Mouse (Mus musculus) embryonic stem cell, embryonic (primary cell): ENCODE results near the gene Slc44a5.

Source experiments
- CTCF ChIA-PET, 4 experiments: fragments of 300-600 bp in 2 of 4; fragments of 350-600 bp in 2 of 4; sonication (Branson Sonifier 250); formaldehyde crosslinking; loops; one replicate each; lab custom pipeline; 2022; ENCODE audit warnings: inconsistent platforms in 2 of 4; lab: Charles Lee
- POLR2A ChIA-PET, 4 experiments: fragments of 300-600 bp in 2 of 4; fragments of 350-600 bp in 2 of 4; sonication (Branson Sonifier 250); formaldehyde crosslinking; loops; one replicate each; lab custom pipeline; 2022; ENCODE audit warnings: antibody characterized with exemption in 4 of 4, inconsistent platforms in 1 of 4; lab: Charles Lee

Gene Slc44a5

GRCm38 (mm10) chr3:154293839-154294490 lies 320.7 kb downstream of the Slc44a5 start:
- ChIA-PET POLR2A (interaction anchor here in 1 of 4 experiments (0.5 kb wide), 1 partner anchor 303 kb away, joined by 3 read pairs; no protein-coding TSS in a partner anchor), CTCF (interaction anchor here in 2 of 4 experiments (0.6 to 0.9 kb wide), 3 partner anchors 13 to 303 kb away, joined by 3 to 4 read pairs (median 3); partner anchors contain the start of gene Cryz (in 1 of the 2))

- ChIA-PET POLR2A (interaction anchor here in 1 of 4 experiments (0.7 kb wide), 1 partner anchor 1973 kb away, joined by 3 read pairs; no protein-coding TSS in a partner anchor), CTCF (no interaction called here)
These were observed 321.9 kb downstream of the Slc44a5 start for GRCm38 (mm10) chr3:154294924-154295834.

- POLR2A ChIA-PET: no interaction called here
- CTCF ChIA-PET: interaction anchor here in 1 of 4 experiments (0.7 kb wide), 1 partner anchor 20 kb away, joined by 3 read pairs; no protein-coding TSS in a partner anchor
These were observed 324.3 kb downstream of the Slc44a5 start for GRCm38 (mm10) chr3:154297499-154297898.

GRCm38 (mm10) chr3:154298490-154298889 lies 325.3 kb downstream of the Slc44a5 start:
- POLR2A ChIA-PET: no interaction called here
- CTCF ChIA-PET: no interaction called here

GRCm38 (mm10) chr3:154300006-154300405 lies 326.8 kb downstream of the Slc44a5 start:
- ChIA-PET POLR2A (interaction anchor here in 1 of 4 experiments (0.6 kb wide), 1 partner anchor 140 kb away, joined by 3 read pairs; no protein-coding TSS in a partner anchor), CTCF (interaction anchor here in 1 of 4 experiments (0.6 kb wide), 1 partner anchor 164 kb away, joined by 3 read pairs; no protein-coding TSS in a partner anchor)

GRCm38 (mm10) chr3:154301102-154301501 lies 327.9 kb downstream of the Slc44a5 start:
- ChIA-PET POLR2A (no interaction called here), CTCF (interaction anchor here in 1 of 4 experiments (1.2 kb wide), 1 partner anchor 271 kb away, joined by 3 read pairs; no protein-coding TSS in a partner anchor)

GRCm38 (mm10) chr3:154305163-154305884 lies 332.1 kb downstream of the Slc44a5 start:
- ChIA-PET CTCF (interaction anchor here in 2 of 4 experiments (1.2 to 1.9 kb wide), 3 partner anchors 13 to 60 kb away, joined by 3 to 5 read pairs (median 4); no protein-coding TSS in a partner anchor), POLR2A (no interaction called here)

- ChIA-PET POLR2A (no interaction called here), CTCF (interaction anchor here (0.5 to 4.4 kb wide), 18 partner anchors 9 to 357 kb away, joined by 3 to 27 read pairs (median 3); no protein-coding TSS in a partner anchor)
These were observed 344.5 kb downstream of the Slc44a5 start for GRCm38 (mm10) chr3:154317651-154318248.
